Mouse (Mus musculus): ENCODE data around the gene Ubn2. TPM values are rescaled to one million over a fixed set of nuclear protein-coding genes. Genes with fewer than 3 reads are reported as not detected.

The Ubn2 gene
- polyA plus RNA-seq, 1 experiment from 2014 or later = 16.7 TPM

DNA sequence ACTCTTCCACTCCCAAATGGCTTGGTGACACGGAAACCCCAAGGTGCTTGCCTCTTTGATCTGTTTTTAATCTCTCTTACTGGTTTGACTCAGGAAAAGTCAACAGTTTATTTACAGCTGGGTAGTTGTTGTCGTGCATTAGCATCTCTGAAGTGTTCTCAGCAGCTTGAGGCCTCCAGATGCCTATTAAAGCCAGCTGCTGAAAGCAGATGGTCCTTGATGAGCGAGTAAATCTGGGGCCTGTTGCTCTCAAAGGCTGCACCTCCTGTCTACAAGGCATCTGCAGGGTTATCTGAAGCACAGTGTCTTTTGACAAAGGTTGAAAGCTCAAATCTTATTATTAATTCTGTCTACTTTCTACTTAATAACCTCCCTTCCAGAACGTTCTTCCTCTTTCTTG lies 61.9 kb downstream of the Ubn2 start:
- H3K4me2 ChIP-seq (replicated peaks) = no peak overlapping the region
- 29% methylated on average over 4 of the region's 4 CpGs for whole genome bisulfite sequencing
- peaks cover 60% of the 10 kb centered on the region for H3K36me3 ChIP-seq
- no peaks in the 10 kb centered on the region for H3K4me1 ChIP-seq
- no peak overlapping the region for H3K27ac ChIP-seq
- H3K9me3 ChIP-seq = no peaks in the 10 kb centered on the region
- no peak for ATAC-seq (ENCODE audit: low FRiP score, low read depth)
- no peak overlapping the region for H3K4me3 ChIP-seq
- no peak overlapping the region for H3K9ac ChIP-seq
- no peaks in the 10 kb centered on the region for H3K27me3 ChIP-seq

GRCm38 (mm10) chr6:38512096-38512495 lies 78.3 kb downstream of the Ubn2 start:
- H3K4me2 ChIP-seq (replicated peaks) = no peak overlapping the region
- no peaks in the 10 kb centered on the region for H3K9me3 ChIP-seq
- H3K27ac ChIP-seq = no peak overlapping the region
- no peak overlapping the region for H3K4me3 ChIP-seq
- no peak overlapping the region for H3K9ac ChIP-seq
- peaks cover 3% of the 10 kb centered on the region; the same call in 1 of the 2 replicates for H3K36me3 ChIP-seq
- no peaks in the 10 kb centered on the region for H3K4me1 ChIP-seq
- no peaks in the 10 kb centered on the region for H3K27me3 ChIP-seq
- ATAC-seq (ENCODE audit: low FRiP score, low read depth) = no peak
- WGBS = 97% methylated on average over 1 of the region's 1 CpGs

DNA sequence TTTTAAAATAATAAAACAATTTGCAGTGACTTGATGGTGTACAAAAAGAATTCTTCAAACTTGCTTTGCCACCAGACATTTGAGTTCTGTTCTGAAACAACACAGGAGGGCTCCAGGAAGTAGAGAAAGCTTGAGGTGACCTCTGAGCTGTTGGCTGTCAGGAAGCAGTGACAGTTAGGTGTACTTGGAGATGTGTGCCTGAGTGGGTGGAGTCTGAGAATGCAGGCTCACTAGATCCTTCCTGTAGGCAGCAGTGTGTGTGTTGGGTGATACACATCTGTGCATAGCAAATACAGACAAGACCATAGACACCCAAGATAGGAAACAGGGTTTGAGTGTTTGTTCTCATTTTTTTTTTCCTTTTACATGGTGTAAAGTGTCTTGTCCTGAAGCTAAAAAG lies 79.1 kb downstream of the Ubn2 start:
- H3K4me3 ChIP-seq = no peak overlapping the region
- no peaks in the 10 kb centered on the region for H3K9me3 ChIP-seq
- no peaks in the 10 kb centered on the region for H3K27me3 ChIP-seq
- no peaks in the 10 kb centered on the region for H3K4me1 ChIP-seq
- no peak overlapping the region for H3K4me2 ChIP-seq (replicated peaks)
- H3K27ac ChIP-seq = no peak overlapping the region
- H3K9ac ChIP-seq = no peak overlapping the region
- no peak for ATAC-seq (ENCODE audit: low FRiP score, low read depth)
- peaks cover 3% of the 10 kb centered on the region; the same call in 1 of the 2 replicates for H3K36me3 ChIP-seq

DNA sequence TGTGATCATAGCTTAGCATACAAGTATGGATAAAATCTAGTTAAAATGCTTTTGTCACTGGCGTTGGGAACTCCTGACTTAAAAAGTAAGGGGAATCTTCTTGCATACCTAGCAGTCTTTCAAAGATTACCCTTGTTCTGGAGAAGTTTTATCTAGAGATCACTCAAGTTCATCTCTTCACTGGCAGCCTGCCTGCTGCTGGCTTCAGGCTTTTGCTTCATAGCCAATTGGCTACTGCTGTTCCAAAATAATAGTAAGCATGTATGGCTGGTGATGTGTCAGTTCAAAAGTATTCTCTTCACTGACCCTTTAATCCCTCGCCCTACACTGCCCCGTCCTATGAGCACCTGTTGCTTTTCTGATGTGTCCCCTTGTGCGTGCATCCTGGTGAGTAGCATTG lies 81.5 kb downstream of the Ubn2 start:
- no peak for ATAC-seq (ENCODE audit: low FRiP score, low read depth)
- WGBS = 92% methylated on average over 4 of the region's 4 CpGs
- Histone ChIP-seq H3K9me3 (no peaks in the 10 kb centered on the region), H3K4me2 (replicated peaks) (no peak overlapping the region), H3K27ac (no peak overlapping the region), H3K27me3 (no peaks in the 10 kb centered on the region), H3K4me3 (no peak overlapping the region), H3K4me1 (no peaks in the 10 kb centered on the region), H3K36me3 (peaks cover 3% of the 10 kb centered on the region; the same call in 1 of the 2 replicates), H3K9ac (no peak overlapping the region)

DNA sequence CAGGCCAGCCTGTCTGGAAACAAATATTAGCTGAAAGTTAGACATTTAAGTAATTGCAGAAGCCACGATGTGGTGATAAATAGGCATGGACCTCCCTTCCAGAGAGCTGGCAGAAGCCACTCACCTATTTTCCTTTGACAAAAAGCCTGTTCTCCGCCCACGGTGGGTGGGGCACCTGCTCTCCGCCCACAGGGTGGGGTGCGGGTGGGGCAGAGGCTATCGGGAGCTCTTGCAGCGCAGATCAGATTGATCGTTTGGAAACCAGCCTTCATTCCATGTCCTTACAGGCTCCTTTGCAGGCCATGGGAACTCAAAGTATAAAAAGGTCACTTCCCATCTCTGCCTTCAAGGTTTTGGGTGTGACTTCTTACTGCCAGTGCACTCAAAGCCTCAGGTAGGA lies 90.1 kb downstream of the Ubn2 start:
- Histone ChIP-seq H3K4me3 (no peak overlapping the region), H3K9me3 (no peaks in the 10 kb centered on the region), H3K9ac (no peak overlapping the region), H3K27ac (no peak overlapping the region), H3K36me3 (peaks cover 11% of the 10 kb centered on the region; the same call in 1 of the 2 replicates), H3K4me2 (replicated peaks) (0 out of 2 replicates have a peak overlapping the region, but pooled peaks have one; percentile 5), H3K4me1 (no peaks in the 10 kb centered on the region), H3K27me3 (no peaks in the 10 kb centered on the region)
- 11% methylated on average over 8 of the region's 8 CpGs for WGBS
- ATAC-seq (ENCODE audit: low FRiP score, low read depth) = no peak

DNA sequence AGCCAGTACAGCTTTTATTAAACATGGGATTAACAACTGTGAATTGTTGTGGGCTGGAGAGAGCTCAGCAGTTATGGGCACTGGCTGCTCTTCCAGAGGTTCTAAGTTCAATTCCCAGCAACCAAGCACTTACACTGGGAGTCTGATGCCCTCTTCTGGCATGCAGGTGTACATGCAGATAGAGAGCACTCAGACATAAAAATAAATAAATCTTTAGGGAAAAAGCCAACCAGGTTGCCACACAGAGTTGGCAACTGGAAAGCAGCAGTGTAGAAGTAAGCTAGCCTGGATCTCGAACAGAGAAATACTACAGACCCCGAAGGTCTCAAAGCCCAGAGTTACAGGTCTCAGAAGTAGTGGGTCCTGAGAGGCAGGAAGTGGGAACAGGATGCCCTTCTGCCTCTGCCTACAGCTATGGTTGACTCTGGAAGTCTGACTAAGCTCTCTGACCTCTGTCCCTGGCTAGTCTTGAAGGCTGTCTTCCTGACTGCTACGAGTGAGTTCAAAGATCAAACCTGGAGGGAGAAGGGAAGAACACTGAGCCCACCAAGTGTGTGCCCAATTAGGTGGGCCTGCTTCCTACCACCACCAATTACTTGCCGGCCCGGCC lies 97.6 kb downstream of the Ubn2 start:
- no peak overlapping the region for H3K27ac ChIP-seq
- WGBS = 45% methylated on average over 5 of the region's 5 CpGs
- H3K4me1 ChIP-seq = peaks cover 10% of the 10 kb centered on the region; the same call in 1 of the 2 replicates
- H3K36me3 ChIP-seq = no peaks in the 10 kb centered on the region
- H3K9ac ChIP-seq = no peak overlapping the region
- no peak overlapping the region for H3K4me2 ChIP-seq (replicated peaks)
- H3K4me3 ChIP-seq = no peak overlapping the region
- no peaks in the 10 kb centered on the region for H3K9me3 ChIP-seq
- no peak for ATAC-seq (ENCODE audit: low FRiP score, low read depth)
- H3K27me3 ChIP-seq = no peaks in the 10 kb centered on the region

- H3K9me3 ChIP-seq = no peaks in the 10 kb centered on the region
- H3K4me2 ChIP-seq (replicated peaks) = peak overlapping the region; percentile 73
- H3K4me1 ChIP-seq = peaks cover 10% of the 10 kb centered on the region; the same call in 1 of the 2 replicates
- 6% methylated on average over 25 of the region's 25 CpGs for WGBS
- H3K9ac ChIP-seq = peak overlapping the region; percentile 80
- H3K36me3 ChIP-seq = no peaks in the 10 kb centered on the region
- H3K4me3 ChIP-seq = peak overlapping the region; percentile 78
- no peaks in the 10 kb centered on the region for H3K27me3 ChIP-seq
- peak; percentile 51 for ATAC-seq (ENCODE audit: low FRiP score, low read depth)
- peak overlapping the region; percentile 96 for H3K27ac ChIP-seq
These were observed 99.0 kb downstream of the Ubn2 start for GRCm38 (mm10) chr6:38532500-38533420.

DNA sequence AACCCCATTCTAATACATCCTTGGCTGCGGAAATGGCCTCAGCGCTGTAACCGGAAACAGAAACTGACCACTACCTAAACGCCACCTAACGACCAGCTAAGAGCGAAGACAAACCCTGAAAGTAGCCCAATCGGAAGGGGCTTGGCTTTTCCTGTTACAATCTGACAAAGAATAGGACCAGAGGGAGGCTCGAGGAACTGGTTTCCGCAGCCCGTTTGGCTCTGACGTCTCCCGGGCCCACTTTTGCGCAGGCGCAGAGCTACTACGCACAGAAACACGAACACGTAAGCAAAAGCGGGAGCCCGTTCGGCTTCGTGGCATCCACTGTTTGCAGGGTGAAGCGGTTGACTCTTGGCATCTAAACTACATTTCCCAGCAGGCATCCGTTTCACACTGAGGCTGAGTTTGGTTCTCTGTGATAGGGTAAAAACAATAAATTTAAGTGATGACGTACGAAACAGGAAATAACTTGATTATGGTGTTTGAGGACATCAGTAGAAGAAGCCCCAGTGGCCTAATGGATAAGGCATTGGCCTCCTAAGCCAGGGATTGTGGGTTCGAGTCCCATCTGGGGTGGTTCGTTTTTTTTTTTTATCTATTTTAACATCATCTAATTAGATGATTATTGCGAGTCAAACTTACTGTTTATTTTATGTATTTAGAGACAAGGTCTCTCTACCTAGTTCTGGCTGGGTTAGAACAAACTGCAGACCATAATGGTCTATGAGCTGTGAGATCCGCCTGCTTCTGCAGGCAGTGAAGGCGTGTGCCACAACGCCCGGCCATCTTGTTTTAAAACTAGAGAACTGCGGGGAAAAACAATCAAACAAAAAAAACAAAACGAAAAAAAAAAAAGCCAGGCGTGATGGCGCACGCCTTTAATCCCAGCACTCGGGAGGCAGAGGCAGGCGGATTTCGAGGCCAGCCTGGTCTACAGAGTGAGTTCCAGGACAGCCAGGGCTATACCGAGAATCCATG lies 100.0 kb downstream of the Ubn2 start, which contains the start of gene Fmc1:
TSS of gene Fmc1 (plus strand) at position 75 of the 978 bp plus-strand sequence.
- Histone ChIP-seq H3K4me1 (peaks cover 10% of the 10 kb centered on the region; the same call in 1 of the 2 replicates), H3K9me3 (no peaks in the 10 kb centered on the region), H3K9ac (peak within 1 kb of the TSS; percentile 88), H3K4me3 (peak within 1 kb of the TSS; percentile 78), H3K27me3 (no peaks in the 10 kb centered on the region), H3K36me3 (no peaks in the 10 kb centered on the region), H3K27ac (peak within 1 kb of the TSS; percentile 96), H3K4me2 (replicated peaks) (peak within 1 kb of the TSS; percentile 73)
- peak; percentile 95 for ATAC-seq (ENCODE audit: low FRiP score, low read depth)
- 5% methylated on average over 41 of the region's 41 CpGs for WGBS

- peaks cover 8% of the 10 kb centered on the region; the same call in 1 of the 2 replicates for H3K36me3 ChIP-seq
- H3K27ac ChIP-seq = peak overlapping the region; percentile 96
- H3K4me3 ChIP-seq = peak overlapping the region; percentile 78
- ATAC-seq (ENCODE audit: low FRiP score, low read depth) = peak; percentile 55
- H3K4me2 ChIP-seq (replicated peaks) = peak overlapping the region; percentile 61
- H3K4me1 ChIP-seq = peaks cover 10% of the 10 kb centered on the region; the same call in 1 of the 2 replicates
- no peaks in the 10 kb centered on the region for H3K9me3 ChIP-seq
- H3K9ac ChIP-seq = peak overlapping the region; percentile 88
- under 1% methylated on average over 53 of the region's 53 CpGs for WGBS
- H3K27me3 ChIP-seq = no peaks in the 10 kb centered on the region
These were observed 101.1 kb downstream of the Ubn2 start for GRCm38 (mm10) chr6:38534640-38535365.

DNA sequence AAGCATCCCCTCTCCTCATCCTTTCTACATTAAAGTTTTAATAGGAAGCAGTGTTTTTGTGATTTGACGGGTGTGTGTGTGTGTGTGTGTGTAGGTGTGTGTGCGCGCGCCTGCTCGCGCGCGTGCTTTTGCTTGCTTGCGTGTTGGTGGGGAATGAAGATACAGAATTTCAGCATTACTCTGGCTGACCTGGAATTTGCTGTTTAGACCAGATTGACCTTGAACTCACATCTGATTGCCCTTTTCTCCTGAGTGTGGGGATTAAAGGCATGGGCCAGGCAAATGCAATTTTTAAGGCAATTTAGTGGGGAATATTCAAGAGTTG lies 101.6 kb downstream of the Ubn2 start:
- peaks cover 10% of the 10 kb centered on the region; the same call in 1 of the 2 replicates for H3K4me1 ChIP-seq
- peak overlapping the region; percentile 61 for H3K4me2 ChIP-seq (replicated peaks)
- 3% methylated on average over 9 of the region's 9 CpGs for WGBS
- peak overlapping the region; percentile 78 for H3K4me3 ChIP-seq
- no peak for ATAC-seq (ENCODE audit: low FRiP score, low read depth)
- peak overlapping the region; percentile 88 for H3K9ac ChIP-seq
- no peaks in the 10 kb centered on the region for H3K27me3 ChIP-seq
- peaks cover 13% of the 10 kb centered on the region; the same call in 1 of the 2 replicates for H3K36me3 ChIP-seq
- peak overlapping the region; percentile 96 for H3K27ac ChIP-seq
- no peaks in the 10 kb centered on the region for H3K9me3 ChIP-seq

GRCm38 (mm10) chr6:38535788-38536187 lies 102.0 kb downstream of the Ubn2 start:
- H3K9ac ChIP-seq = no peak overlapping the region
- ATAC-seq (ENCODE audit: low FRiP score, low read depth) = no peak
- peaks cover 14% of the 10 kb centered on the region; the same call in 1 of the 2 replicates for H3K36me3 ChIP-seq
- no peaks in the 10 kb centered on the region for H3K9me3 ChIP-seq
- WGBS = 90% methylated on average over 1 of the region's 1 CpGs
- peak overlapping the region; percentile 78 for H3K4me3 ChIP-seq
- no peaks in the 10 kb centered on the region for H3K27me3 ChIP-seq
- peak overlapping the region; percentile 61 for H3K4me2 ChIP-seq (replicated peaks)
- H3K27ac ChIP-seq = no peak overlapping the region
- H3K4me1 ChIP-seq = peaks cover 10% of the 10 kb centered on the region; the same call in 1 of the 2 replicates
